Mouse (Mus musculus) left cerebral cortex, adult 11 months (tissue): ENCODE results near the gene Ccer2.

ENCODE experiments used
- DNase-seq: peaks from one replicate; pipeline ENCODE4 v3.0.0; 2022; ENCODE audit warnings: low spot score

The Ccer2 gene

GRCm38 (mm10) chr7:28792391-28793185, 36.6 kb downstream of the Ccer2 start:
- no peak for DNase-seq

DNA sequence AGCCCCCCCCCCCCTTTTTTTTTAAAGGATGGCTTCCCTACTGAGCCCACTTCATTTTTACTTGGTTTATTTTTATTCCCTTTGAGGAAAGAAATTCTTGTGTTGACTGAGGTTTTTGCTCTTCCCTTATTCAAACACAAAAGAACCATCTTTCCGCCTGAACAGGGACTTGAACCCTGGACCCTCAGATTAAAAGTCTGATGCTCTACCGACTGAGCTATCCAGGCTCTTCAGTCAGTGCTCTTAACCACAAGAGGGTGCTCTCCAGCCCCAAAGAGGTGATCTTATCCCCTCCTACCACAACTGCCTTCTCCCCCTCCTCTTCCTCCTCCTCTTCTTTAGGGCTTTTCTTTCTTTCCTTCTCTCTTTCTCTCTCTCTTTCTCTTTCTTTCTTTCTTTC, 37.9 kb downstream of the Ccer2 start:
- no peak for DNase-seq

- DNase-seq: no peak
Observed at GRCm38 (mm10) chr7:28794496-28794895, 38.5 kb downstream of the Ccer2 start.

DNA sequence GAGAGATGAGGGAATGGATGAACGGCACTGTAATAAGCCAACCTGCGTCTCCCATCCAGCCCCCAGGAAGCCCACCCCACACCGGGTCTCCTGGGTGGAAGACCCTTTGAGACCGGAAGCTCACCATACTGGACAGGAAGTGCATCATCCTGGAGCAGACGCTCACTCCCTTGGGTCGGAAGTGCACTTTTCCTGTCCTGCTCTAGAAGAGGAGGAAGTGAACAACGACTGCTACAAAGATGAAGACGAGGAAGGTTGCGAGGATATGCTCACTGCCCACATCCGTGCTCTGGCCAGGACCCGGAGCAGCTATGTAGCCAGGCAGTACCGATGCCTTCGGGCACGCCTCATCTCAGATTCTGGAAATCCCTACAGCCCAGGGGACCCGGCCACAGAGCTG, 39.9 kb downstream of the Ccer2 start:
- DNase-seq: no peak

GRCm38 (mm10) chr7:28796562-28796975, 40.6 kb downstream of the Ccer2 start:
- no peak for DNase-seq

GRCm38 (mm10) chr7:28799994-28800393, 44.0 kb downstream of the Ccer2 start:
- DNase-seq: no peak

DNA sequence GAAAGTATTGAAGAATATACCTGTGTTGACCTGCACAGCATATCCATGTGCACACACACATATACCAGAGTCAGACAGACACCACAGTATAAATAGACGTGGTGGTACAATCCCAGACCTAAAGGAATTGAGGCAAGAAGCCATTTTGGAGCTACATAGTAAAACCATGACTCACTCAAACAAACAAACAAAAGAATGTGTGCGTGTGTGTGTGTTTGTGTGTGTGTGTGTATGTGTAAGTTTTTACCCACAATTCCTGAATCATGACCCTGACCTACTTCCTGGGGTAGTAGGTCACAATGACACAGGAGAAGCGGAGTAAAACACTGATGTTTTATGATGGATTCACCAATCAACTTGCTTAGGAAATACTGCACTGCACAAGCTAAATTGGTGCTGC, 45.5 kb downstream of the Ccer2 start:
- no peak for DNase-seq

DNA sequence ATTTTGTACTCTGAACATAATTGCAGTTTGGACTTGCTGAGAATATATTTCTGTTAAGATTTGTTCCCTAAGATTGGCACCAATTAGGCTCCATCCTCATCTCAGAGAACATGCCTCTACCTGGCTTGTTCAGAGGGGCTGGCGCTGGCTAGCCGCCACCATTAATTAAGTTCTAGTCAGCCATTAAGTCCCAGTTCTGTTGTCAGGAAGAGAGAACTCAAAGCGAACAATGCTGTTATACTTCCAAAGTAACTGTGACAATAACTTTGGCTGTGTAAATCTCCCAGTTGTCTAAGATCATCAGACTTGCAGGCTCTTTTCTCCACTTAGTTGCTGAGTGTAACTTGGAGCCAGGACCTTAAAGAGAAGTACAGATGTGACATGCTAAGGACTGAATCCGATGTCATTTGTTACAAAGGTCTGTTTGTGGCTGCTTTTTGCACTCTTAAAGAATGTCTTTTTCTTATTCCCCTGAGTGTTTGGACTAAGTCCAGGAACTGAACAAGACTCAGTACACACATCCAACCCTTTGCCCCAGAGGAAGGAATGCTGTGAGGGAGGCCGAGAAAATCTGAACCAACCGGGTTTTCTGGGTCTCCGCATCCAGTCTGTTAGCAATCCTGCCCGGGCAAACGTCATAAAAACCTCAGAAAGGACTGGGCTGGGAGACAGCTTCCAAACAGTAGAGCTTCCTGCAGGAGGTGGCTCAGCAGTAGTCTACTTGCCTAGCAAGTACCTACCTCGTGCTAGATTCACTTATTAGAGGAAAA, 46.1 kb downstream of the Ccer2 start:
- DNase-seq: no peak

GRCm38 (mm10) chr7:28802846-28803588, 47.0 kb downstream of the Ccer2 start:
- DNase-seq: no peak

DNA sequence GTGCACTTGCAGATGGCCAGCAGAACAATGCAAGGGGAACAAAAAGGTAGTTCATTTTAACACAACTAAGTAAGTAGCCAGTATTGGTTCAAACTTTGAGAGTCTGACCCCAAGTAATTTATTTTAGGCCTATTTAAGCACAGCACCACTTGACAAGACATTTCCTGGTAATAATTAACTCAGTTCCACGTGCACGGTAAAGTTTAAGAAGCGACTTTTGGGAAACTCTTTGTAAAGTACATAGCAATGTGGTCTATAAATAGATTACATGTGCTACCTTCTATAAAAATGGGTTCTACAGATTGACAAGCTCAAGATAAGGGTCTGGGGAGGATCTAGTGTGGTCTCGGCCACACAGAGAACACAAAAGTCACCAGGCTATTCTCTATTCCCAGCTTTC, 47.8 kb downstream of the Ccer2 start:
- no peak for DNase-seq

DNA sequence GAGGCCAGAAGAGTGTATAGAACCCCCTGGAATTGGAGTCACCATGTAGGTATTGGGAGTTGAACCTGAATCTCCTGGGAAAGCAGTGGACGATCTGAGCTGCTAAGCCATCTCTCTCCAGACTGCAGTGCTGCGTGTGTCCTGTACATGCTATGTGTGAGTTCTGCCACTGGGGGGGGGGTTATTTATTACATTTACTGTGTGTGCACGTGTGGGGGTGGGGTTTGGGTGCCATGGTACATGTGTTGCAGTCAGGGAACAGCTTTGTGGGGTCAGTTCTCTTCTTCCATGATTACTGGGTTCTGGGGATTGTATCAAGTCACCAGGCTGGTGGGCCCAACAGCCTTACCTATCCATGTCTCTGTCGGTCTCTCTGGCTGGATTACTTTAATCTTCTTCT, 50.9 kb downstream of the Ccer2 start:
- DNase-seq: no peak

DNA sequence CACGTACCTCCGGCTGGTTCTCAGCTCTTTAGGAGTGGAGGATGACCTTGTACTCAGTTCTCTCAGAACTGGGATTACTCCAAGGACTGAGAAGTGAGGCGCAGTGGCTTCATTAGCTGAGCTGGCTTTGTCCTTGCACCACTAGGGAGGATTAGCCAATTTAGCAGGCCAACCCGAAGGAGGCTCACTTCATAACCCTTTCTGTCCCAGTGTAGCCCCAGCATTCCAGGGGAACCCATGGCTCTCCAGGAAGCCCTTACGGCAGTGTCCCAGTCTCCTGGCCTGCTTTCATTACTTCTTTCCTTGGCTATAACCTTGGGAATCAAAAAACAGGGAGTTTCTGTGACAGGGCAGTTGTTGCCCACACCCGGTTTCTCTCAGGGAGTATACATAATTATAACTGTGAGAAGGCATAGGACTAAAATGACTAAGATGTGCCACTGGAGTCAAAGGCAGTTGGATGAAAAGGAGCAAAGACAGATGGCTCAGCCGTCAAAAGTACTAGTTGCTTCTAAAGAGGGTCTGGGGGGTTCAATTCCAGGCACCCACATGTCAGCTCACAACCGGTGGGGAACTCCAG, 51.8 kb downstream of the Ccer2 start:
- no peak for DNase-seq

DNA sequence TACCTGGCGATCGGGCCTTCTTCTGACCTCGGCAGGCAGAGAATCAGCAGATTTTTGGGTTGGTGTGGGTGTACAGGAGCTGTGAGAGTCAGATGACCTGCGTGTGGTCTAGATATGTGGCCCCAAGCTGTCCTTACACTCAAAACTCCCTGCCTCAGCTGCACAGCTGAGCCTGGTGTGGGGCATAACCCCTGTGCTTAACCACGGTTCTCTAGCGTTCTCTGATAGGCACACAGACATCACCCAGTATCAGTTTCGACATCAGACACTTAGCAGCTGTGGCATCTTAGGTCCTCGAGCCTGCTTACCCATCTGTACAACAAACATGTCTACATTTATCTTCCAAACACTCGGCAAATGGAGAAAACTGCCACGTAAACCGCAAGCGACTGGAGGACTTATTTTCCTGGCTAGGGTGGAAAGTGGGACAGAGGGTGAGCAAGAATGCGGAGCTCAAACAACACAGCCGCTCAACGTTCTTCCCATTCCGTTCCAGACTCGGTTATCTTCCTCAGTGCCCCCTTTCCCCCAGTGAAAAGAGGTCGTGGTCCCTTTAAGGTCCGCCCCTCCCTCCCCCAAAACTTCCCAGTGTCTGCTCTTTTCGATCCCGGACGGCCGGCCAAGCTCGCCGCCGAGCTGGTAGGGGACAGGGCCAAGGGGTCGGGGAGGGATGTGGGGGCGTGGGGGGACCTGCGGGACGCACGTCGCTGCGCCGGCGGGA, 52.4 kb downstream of the Ccer2 start, which contains the start of gene Hnrnpl:
TSS of gene Hnrnpl (plus strand) at position 321 of the 721 bp plus-strand sequence.
- no peak for DNase-seq
